In the genomic region with DNA sequence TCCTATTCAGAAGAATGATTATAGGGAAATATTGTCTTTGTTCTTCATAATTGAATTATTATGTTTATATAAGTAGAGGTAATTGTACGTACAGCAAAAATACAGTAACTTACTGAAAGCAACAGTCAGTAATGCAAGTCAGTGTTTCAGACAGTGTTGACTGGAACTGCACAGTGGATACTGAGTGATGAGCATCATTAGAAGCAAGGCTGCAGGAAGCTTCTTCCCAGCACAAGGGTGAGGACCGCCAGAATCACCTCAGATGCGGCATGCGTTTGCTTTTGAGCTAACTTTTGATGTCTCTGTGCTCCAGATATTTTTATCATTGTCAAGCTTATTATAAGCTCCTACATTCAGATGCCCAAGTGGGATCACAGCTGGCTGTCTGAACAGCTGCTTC, we compare ENCODE assay signal across 17 mouse cellular contexts.
"Had no signal": no experiment of that assay in that cellular context is flagged by ENCODE, and none has a peak within 500 bp of the region (broad histone marks: within the 10 kb centered on the region; RNA-seq: fewer than 3 reads in every experiment).

No protein-coding gene starts in this region.

- H3K27ac ChIP-seq: liver, embryonic 14.5 days; midbrain, embryonic 10.5 days; neural tube, embryonic 13.5 days; neural tube, embryonic 15.5 days; stomach, embryonic 15.5 days; stomach, postnatal 0 days had no signal

- H3K9ac ChIP-seq: liver, embryonic 14.5 days; lung, embryonic 14.5 days; neural tube, embryonic 13.5 days; neural tube, embryonic 15.5 days; stomach, embryonic 15.5 days had no signal

- DNase-seq: lung, adult 18-20 months; lung, embryonic 14.5 days; lung, postnatal 10 days; lung, postnatal 4 days; midbrain, embryonic 14.5 days; retina, postnatal 1 day; right cerebral cortex, adult 18-20 months; thymus, adult 2 months; thymus, postnatal 25 days; thymus, postnatal 4 days had no signal

- H3K9me3 ChIP-seq: midbrain, embryonic 10.5 days; neural tube, embryonic 13.5 days; neural tube, embryonic 15.5 days; stomach, embryonic 15.5 days had no signal

- H3K27me3 ChIP-seq: neural tube, embryonic 13.5 days; neural tube, embryonic 15.5 days; stomach, embryonic 15.5 days had no signal

- H3K4me1 ChIP-seq: midbrain, embryonic 10.5 days; neural tube, embryonic 13.5 days; neural tube, embryonic 15.5 days; stomach, embryonic 15.5 days had no signal

- H3K4me2 ChIP-seq: lung, embryonic 14.5 days; neural tube, embryonic 13.5 days; neural tube, embryonic 15.5 days; stomach, embryonic 15.5 days had no signal

- H3K36me3 ChIP-seq: midbrain, embryonic 10.5 days; neural tube, embryonic 13.5 days; neural tube, embryonic 15.5 days; stomach, embryonic 15.5 days had no signal

- H3K4me3 ChIP-seq: midbrain, embryonic 10.5 days; myocyte; neural tube, embryonic 13.5 days; neural tube, embryonic 15.5 days; stomach, embryonic 15.5 days had no signal
